Mouse (Mus musculus) gastrocnemius, adult 2 months (tissue): ENCODE measurements around the gene Pdzd2. TPM values are rescaled to one million over a fixed set of nuclear protein-coding genes. Genes with fewer than 3 reads are reported as not detected.

Source experiments
- DNase-seq: peaks from one replicate; pipeline ENCODE4 v3.0.0; 2022
- H3K27ac ChIP-seq: fragments of 200-600 bp; 2 replicates; pipeline ENCODE4 v1.8.1; 2022; ENCODE audit warnings: mild to moderate bottlenecking
- H3K4me3 ChIP-seq: fragments of 200-600 bp; 2 replicates; pipeline ENCODE4 v1.8.1; 2022; ENCODE audit warnings: mild to moderate bottlenecking, moderate library complexity
- CTCF ChIP-seq: fragments of 200-600 bp; IDR thresholded peaks from 2 replicates; pipeline ENCODE4 v1.8.1; 2022; ENCODE audit warnings: antibody characterized with exemption, mild to moderate bottlenecking, moderate library complexity
- intact Hi-C: fragments of 180-260 bp; cut with DNase I; formaldehyde crosslinking; loops from one replicate; pipeline ENCODE4 v1.15.1; 2025
- total RNA-seq, 2 experiments: library from RNA; stranded (reverse); gene quantifications; 2 replicates each; pipeline ENCODE4 v1.2.3; 2021

The Pdzd2 gene
- total RNA-seq, 2 experiments from 2014 or later: 17.0 to 23.8 TPM

DNA sequence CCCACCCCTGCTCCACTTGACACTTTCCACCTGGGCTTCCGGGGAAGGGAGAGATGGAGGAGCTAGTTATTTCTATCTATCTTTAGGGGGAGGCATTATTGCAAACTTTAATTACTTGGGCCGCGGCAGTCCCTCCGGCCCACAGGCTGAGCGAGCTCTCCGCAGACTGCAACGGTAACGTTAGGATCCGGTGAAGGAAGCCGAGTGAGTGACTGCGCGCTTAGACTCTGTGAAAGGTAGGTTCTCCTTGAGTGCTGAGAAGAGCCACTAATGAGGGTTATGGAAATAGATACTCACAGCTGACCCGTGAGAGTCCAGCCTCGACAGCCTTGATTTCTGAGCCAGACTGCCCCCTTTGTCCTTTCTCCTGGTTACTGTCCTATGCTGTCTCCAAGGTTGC, 20.9 kb downstream of the Pdzd2 start:
- Histone ChIP-seq H3K4me3 (no peak overlapping the region), H3K27ac (no peak overlapping the region)
- no peak for TF ChIP-seq CTCF
- intact Hi-C loops: no loop called here
- DNase-seq: no peak

DNA sequence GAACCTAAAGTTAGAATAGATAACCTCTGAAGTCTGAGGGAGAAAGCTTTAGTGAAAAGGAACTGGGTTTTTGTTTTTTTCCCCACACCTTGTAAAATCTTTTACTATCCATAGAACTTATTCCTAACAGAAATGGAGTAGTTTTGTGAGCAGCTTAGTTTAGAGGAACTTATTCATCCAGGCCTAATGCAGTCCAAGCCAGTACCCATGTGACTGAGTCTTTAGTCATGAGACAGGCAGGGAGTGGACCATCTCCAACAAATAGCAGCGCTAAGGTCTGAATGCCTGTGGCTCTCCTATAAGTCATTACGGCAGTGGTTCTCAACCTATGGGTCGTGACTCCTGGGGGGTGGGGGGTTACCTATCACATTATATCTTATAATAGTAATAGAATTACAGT, 22.3 kb downstream of the Pdzd2 start:
- no peak for TF ChIP-seq CTCF
- intact Hi-C loops: no loop called here
- peak overlapping the region; percentile 36 for H3K4me3 ChIP-seq
- peak overlapping the region; percentile 73 for H3K27ac ChIP-seq
- DNase-seq: no peak

DNA sequence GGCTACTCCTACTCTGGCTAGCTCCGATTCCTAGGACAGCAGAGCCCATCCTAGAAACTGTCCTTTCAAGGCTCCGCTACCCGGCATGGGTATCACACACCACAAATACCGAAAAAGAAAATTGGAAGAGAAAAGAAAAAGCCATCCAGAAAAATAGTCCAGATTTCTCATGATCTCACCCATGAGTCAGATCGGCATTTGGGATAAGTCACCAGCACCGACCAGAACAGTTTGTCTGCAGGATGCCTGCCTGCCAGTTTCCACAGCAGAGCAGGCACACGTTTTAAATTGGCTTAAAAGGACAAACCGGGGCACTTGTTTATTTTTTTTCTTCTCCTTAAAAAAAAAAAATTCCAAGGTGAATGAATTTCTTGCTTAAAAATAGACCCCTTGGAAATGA, 22.8 kb downstream of the Pdzd2 start:
- TF ChIP-seq CTCF: no peak
- intact Hi-C loops: no loop called here
- no peak for DNase-seq

DNA sequence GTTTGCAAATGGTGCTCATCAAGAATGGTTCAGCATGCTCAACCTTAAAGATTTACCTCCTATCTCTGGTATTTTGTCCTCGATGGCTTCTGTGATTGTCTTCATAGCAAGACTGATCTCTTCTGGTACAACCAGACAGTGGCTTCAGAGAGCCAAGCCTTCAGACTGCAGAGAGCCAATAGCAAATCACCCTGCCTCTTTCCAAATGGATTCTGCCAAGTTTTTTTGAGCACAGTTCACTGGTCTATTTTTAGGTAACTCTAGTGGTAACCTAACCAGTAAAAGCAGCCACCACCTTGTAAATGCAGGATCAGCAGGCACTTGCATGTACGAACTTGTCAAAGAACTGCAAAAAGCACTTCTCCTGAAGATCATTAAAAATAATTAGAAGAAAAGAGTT, 25.4 kb downstream of the Pdzd2 start:
- H3K4me3 ChIP-seq: peak overlapping the region; percentile 15; the same call in 1 of the 2 replicates
- peak overlapping the region; percentile 86 for H3K27ac ChIP-seq
- DNase-seq: peak; percentile 37
- TF ChIP-seq CTCF: no peak
- intact Hi-C loops: no loop called here

More for the DNA sequence above, 22.8 kb downstream of the Pdzd2 start:
- H3K4me3 ChIP-seq: peak overlapping the region; percentile 36
- peak overlapping the region; percentile 73 for H3K27ac ChIP-seq

DNA sequence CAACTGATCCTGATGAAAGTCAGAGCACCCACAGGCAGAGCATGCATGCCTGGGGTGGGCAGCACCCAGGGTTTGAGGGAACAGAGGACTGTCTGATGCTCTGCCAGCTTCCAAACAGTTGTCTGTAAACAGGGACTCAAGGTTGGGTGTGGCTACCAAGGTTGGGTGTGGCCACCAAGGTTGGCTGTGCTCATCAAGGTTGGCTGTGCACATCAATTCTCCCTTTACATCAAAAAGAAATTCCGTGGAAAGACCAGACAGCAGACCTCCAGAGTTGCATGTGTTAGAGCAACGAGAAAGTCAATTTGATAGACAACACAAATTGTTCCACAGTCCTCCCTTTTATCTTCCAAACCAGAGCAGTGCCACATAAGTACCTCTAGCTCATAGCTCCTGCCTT, 26.5 kb downstream of the Pdzd2 start:
- intact Hi-C loops: no loop called here
- Histone ChIP-seq H3K4me3 (no peak overlapping the region), H3K27ac (no peak overlapping the region)
- no peak for DNase-seq
- no peak for TF ChIP-seq CTCF

DNA sequence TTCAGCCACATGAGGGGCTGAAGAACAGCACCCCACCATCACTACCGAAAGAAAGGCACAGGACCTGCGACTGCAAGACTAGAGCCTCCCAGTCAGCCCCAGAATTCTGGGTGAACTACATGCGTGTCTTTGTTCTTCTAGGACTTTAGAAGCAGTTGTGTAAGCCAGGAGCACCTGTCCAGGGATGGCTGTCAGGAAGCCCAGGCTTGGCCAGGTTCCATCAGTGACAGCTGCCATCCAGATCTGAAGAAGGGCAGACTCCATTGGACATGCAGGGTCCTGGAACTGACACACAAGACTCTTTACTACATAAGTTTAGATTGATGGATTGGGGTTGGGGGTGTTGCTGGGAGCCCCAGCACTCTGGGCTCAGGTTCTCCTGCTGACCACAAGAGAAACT, 29.7 kb downstream of the Pdzd2 start:
- Histone ChIP-seq H3K4me3 (no peak overlapping the region), H3K27ac (no peak overlapping the region)
- peak; percentile 83 for DNase-seq
- intact Hi-C loops: no loop called here
- no peak for TF ChIP-seq CTCF

DNA sequence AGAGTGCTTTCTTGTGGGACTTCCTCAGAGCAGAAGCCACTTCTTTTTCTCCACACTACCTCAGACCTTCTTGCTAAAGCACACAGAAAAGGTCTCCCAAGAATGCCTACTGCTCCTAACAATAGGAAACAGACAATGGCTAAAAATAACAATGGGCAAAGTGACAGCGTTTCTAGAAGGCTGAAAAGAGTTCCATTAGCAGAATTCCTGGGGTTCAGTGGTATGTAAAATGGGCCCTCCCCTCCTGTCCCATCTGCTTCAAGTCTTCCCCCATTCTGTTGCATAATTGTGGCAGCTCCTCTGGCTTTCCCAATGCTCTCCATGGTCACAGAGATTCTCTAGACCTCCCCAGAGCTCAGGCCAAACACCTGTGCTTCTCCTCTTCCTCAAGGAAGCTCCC, 31.4 kb downstream of the Pdzd2 start:
- TF ChIP-seq CTCF: no peak
- Histone ChIP-seq H3K4me3 (no peak overlapping the region), H3K27ac (no peak overlapping the region)
- intact Hi-C loops: no loop called here
- no peak for DNase-seq

DNA sequence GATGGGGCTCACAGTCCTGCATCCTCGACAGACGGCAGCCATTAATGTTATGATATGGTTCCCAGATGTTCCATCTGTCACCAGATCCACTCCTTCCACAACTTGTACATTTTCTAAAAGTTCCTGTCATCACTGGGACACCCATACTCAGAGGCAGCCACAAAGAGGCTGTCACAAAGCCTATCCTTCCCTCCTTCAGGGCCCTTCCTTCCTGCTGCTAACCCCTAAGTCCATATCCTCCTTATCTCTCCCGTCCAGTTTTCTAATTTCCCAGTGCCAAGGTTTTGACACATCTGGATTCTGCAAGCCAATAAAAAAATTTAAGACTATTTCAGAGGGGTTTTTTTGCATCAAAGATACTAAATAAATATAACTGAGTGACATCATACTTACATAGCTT, 32.8 kb downstream of the Pdzd2 start:
- intact Hi-C loops: no loop called here
- TF ChIP-seq CTCF: no peak
- H3K4me3 ChIP-seq: no peak overlapping the region
- no peak for DNase-seq
- H3K27ac ChIP-seq: no peak overlapping the region

DNA sequence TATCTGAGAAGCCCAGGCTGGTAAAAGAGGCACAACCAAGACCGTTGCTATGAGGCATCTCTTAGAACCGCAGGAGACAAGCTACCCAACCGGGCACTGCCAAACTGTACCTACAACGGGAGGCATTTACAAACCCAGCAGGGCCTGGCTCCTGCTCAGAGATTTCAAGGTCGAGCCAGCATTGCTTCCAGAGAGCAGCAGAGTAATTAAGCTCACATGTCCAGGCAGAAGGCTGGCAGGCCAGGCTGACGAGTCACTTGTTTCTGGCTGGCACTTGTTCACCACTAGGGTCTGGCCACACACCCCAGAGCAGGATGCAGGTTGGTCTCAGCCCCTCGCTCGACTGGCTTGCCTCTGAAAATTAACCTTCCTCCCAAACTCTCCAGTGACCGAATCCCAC, 39.4 kb downstream of the Pdzd2 start:
- DNase-seq: peak; percentile 66
- intact Hi-C loops: no loop called here
- peak; percentile 19; the same call in 1 of the 2 replicates for TF ChIP-seq CTCF
- Histone ChIP-seq H3K4me3 (no peak overlapping the region), H3K27ac (0 out of 2 replicates have a peak overlapping the region, but pooled peaks have one; percentile 24)

DNA sequence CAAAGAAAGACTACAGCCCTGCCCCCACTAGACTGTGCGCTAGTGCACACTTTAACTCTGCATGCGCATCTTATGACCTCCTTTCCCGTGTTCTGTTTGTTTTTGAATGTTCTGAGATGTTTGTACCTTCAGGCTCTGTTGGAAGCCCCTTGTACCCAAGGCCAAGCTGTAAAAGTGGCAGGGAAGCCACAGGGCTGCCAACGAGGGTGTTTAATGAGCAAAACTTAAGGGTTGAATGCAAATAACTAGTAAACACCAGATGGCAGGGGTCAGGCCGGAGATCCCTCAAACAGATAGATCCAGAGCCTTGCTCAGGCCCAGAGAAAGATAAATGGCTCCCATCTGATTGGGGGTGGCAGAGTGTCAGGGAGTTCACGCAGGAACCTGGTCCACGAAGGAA, 42.0 kb downstream of the Pdzd2 start:
- TF ChIP-seq CTCF: no peak
- intact Hi-C loops: no loop called here
- Histone ChIP-seq H3K27ac (no peak overlapping the region), H3K4me3 (no peak overlapping the region)
- no peak for DNase-seq

DNA sequence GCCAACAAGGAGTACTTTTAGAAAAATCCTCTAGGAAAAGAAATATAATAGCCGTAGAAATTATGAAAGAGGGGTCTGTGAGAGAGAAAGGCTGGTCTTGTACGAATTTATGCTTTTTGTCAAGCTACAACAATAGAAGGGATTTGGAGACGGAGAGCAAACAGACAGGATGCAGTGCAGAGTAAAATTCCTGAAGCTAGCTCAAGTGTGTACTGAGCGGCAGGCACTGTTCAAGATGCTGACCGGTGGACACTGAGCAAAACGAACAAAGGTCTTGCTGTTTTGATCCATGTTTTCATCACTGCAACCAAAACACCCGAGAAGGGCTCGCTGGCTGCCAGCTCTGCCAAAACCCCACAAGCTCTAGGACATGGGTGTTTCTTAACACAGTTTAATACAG, 42.8 kb downstream of the Pdzd2 start:
- Histone ChIP-seq H3K4me3 (no peak overlapping the region), H3K27ac (no peak overlapping the region)
- intact Hi-C loops: no loop called here
- DNase-seq: no peak
- no peak for TF ChIP-seq CTCF

DNA sequence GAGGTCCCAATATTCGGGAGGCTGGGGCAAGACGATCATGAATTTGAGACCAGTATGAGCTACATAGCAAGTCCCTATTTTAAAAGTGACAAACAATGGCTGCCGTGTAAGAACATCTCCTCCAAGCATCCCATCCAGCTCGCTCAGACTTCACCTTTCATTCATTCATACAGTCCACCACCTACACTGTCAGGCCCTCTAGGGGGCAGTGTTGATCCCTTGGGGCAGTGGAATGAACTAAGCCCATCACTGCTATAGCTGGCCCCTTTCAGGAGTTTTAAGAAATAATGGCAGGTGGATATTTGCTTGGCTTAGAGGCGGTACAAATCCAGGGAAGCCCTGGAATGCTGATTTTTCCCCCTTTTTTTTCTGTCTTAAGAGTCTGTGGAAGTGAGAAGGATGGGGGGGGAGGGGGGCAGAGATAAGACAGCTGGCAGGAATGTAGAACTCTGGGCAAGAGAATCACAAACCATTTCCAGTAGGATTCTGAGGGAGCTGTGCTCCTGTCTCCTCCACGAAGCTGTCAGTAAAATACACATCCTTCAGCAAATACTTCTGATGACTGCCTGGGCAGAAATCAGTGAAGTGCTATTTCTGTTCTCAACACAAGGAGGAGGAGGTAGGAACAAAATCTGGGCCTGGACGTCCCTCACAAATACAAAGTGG, 49.9 kb downstream of the Pdzd2 start:
- peak; percentile 82 for TF ChIP-seq CTCF
- no peak overlapping the region for H3K27ac ChIP-seq
- intact Hi-C loops: loop anchor here (1.0 to 5.0 kb wide), 3 partner anchors 50 to 105 kb away; no protein-coding TSS in a partner anchor
- no peak overlapping the region for H3K4me3 ChIP-seq
- peak; percentile 53 for DNase-seq

DNA sequence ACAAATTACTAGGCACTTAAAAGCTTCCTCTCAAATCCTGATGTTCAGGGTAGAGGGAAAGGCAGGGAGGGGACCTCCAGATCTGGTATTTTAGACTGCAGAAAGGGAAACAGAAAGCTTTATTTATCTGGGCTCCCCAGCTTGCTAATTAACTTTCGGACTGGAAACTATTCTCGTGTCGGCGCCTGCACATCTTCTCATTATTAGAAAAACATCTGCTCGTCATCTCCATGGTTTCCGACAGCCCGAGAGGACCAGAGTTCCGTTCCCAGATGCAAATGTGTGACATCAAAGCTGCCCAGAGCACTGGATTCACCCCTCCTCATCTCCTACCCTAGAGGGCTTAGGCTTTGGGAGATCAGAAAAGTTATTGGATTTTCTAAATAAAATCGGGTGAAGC, 57.2 kb downstream of the Pdzd2 start:
- H3K27ac ChIP-seq: peak overlapping the region; percentile 51
- intact Hi-C loops: no loop called here
- peak overlapping the region; percentile 11 for H3K4me3 ChIP-seq
- no peak for TF ChIP-seq CTCF
- no peak for DNase-seq

DNA sequence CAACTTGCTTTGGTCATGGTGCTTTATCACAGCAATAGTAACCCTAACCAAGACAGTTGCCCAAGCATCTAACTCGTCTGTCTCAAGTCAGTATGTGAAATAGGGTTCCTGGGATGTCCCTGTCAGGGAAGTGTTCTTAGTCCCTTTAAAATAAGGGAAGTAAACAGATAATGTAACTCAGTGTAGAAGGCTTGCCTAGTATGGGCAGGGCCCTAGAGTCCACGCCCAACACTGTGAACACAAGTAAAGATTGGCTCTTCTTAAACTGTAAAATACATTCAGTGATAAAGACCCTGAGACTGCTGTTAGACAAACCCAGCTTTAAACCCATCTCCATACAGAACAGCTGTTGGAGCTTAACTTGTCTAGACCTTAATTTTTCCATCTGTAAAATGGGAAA, 57.8 kb downstream of the Pdzd2 start:
- no peak for TF ChIP-seq CTCF
- no peak for DNase-seq
- Histone ChIP-seq H3K4me3 (no peak overlapping the region), H3K27ac (peak overlapping the region; percentile 43)
- intact Hi-C loops: no loop called here
